Mouse (Mus musculus): Measurements from ENCODE around the gene Kifc5b.

GRCm38 (mm10) chr17:26947231-26948100 lies 30.6 kb downstream of the Kifc5b start:
- TF ChIP-seq POLR2A (IDR thresholded peaks at IDR 0.05; ENCODE audit: borderline replicate concordance, extremely low read depth, insufficient read depth, insufficient read length, poor library complexity, severe bottlenecking) (no peak), CTCF (IDR thresholded peaks at IDR 0.05; ENCODE audit: borderline replicate concordance, extremely low read depth, insufficient read depth, insufficient read length) (no peak)
